Mouse (Mus musculus) layer of hippocampus, postnatal 10 days (tissue): ENCODE results near the gene Atp2b1. TPM values are rescaled to one million over a fixed set of nuclear protein-coding genes. Genes with fewer than 3 reads are reported as not detected.

Experiments
- DNase-seq, 2 experiments: peaks; one replicate each; pipeline ENCODE4 v3.0.0; 2021; ENCODE audit warnings: low spot score in 2 of 2
- total RNA-seq, 2 experiments: library from RNA; stranded (reverse); gene quantifications; 2 replicates each; pipeline ENCODE4 v1.2.3; 2021

Gene Atp2b1
- total RNA-seq, 2 experiments from 2014 or later: 1,022 to 1,059 TPM

DNA sequence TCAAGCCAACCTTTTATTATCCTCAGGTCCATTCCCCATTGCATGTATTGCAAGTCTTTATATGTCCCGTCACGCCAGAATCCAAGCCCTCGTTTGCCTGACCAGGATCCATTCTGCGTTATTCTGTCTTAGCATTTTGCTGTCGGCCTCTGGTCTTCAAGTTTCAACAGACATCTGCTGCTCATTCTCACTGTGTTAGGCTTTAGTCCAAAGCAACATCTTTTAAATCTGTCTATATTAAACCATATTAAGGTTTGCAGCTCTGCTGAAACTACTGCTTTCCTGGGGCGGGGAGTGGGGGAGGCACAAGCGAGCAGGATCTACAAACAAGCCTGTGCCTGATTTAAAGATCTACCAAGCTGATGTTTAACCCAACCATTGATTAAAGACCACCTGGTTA, 115.6 kb downstream of the Atp2b1 start:
- no peak for DNase-seq

DNA sequence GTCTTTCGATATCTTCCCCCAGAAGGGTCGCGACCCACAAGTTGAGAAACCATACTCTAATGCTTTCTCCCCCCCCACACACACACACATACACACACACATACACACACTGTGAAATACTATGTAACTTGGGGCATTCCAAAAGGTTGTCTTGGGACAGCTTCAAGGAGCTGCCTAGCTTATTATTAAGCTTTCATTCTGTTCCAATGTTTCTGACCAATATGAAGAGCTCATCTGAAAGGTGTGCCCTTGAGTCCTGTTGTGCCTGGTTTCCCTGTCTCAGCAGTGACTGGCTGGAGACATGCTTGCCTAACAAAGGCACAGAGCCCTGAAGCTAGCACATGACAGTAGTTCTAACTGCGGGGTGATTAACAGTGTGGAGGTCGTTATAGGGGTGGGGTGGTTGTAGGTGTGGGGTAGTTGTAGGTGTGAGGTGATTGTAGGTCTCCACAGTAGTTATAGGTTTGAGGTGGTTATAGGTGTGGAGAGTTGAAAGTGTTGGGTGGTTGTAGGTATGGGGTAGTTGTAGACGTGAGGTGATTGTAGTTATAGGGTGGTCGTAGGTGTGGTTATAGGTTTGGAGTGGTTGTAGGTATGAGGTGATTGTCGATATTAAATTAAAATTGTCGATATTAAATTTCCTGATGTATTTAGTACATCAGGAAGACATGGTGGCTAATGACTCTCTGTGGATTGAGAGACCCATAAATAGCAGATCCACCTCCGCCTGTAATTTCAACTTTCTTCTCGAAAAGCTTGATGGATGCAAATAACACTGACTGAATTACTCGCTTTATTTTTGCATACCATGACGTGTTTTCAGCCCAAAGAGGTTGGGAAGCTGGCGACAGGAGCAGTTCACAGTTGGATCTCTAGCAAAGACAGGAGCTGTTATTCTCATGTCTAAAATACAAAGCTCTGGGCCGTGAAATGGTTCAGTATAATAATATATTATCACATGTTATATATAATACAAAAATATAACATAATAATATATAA, 119.9 kb downstream of the Atp2b1 start:
- DNase-seq: no peak

DNA sequence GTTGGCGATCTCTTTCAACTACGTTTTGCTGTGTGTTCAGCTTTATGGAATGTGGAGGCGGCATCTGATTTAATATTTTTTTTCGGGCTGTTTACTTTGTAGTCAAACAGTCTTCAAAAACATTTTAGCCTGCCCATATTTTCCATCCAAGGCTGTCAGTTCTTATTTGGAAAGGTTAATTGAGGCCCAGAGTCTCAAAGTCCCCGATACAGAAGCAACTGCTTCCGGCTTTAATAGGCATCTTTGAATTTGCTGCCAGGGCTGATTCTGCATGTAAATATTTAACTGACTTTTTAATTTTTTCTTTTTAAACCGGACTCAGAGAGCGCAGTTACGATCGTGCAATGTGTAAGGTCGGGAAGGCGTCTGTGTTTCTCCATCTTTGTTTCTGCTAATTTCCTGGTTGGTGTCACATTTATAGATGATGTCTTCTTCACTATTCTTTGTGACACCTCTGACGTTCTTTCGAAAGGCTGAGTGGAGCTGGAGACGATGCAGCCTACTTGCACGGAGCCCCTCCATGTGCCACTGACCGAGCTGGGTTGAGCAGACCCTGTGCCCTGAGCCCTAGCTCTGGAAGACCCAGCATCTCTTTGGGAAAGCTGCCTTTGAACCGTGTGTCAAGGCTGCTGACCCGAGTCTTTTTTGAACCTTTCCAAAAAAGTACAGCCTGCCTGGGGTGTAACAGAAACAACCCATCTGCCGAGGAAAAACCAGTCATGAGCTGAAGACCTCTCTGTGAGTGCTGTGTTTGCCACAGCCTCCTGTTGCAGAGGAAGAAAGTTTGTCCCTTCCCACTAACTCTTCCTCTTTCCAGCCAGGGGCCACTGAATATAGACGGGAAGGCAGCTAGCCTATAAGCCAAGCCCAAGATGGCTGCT, 123.2 kb downstream of the Atp2b1 start:
- DNase-seq: no peak

DNA sequence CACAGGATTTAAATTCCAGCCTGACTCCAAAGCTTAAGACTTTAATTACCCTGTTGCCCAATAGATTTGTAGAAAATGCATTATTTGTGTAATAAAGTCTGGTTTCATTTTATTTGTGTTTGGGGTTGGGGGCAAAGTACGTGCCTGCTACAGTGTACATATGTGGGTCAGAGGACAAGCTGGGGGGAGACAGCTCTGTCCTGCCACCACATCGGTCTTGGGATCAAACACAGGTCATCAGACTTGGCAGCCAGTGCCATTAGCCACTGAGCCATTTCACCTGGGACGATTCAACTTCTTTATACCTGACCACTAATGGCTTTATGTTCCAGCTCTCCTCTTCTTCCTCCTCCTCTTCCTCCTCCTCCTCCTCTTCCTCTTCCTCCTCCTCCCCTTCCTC, 124.7 kb downstream of the Atp2b1 start:
- DNase-seq: no peak

DNA sequence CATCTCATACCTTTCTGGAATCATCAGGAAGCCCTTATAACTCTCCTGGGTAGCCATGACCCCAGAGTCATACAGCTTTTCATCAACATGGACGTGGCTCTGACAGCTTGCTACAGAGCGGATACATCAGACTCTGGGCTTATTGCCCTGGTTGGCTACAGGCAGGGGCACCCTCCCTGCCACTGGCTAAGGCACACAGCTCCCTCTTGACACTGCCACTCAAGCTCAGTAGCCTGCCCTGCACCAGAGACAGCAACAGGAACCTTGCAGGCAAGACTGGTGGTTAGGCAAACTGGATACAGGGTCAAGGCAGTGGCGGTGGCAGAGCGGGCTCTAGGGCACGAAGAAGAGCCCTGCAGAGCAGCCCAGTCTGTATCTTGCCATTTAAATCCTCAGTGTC, 126.0 kb downstream of the Atp2b1 start:
- no peak for DNase-seq

DNA sequence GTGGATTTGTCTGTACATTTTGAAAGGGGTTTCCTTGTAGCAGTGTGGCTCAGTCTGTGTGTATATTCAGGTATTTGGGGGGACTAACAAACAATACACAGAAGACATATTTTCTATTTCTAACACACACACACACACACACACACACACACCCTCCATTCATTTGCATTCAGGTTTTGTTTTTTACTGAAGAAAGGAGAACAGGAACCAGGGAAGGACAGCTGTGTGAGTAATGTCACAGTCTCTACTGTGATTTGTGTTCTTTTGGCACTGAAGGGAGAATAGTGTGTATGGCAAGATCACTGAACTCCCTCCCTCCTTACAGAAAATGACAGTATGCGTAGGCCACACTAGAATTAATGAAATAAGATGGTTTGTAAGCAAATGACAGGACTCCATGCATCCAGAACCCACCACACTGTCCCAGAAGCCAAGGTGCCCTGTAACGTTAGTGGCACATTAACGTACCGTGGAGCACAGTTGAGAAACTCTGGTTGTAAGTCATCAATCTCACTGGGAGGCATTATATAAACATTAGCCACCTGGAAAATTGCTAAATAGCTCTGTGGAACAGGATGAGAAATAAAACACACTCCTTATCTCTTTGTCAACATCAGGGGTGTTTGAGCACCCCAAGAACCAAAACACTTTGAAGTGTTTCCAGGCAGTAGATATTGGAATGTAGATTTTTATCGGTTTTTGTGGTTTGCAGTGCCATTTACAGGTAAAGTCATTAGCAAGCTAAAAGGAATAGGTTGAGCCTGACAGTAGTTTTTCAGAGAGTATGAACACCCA, 132.7 kb downstream of the Atp2b1 start:
- DNase-seq: no peak

DNA sequence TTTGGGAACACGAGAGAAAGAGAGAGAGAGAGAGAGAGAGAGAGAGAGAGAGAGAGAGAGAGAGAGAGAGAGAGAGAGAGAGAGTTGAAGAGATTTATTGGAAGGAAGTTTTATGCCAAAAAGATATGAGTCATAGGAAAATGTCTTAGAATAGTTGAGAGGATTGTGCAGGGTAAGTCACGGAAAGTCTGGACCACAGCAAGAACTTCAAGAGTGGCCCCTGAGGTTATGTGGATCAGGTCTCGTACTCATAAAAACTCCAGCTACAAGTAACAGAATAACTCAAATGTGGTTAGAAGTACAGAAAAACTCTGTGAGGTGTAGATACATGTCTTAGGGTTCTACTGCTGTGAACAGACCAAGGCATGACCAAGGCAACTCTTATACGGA, 133.3 kb downstream of the Atp2b1 start:
- DNase-seq: no peak

DNA sequence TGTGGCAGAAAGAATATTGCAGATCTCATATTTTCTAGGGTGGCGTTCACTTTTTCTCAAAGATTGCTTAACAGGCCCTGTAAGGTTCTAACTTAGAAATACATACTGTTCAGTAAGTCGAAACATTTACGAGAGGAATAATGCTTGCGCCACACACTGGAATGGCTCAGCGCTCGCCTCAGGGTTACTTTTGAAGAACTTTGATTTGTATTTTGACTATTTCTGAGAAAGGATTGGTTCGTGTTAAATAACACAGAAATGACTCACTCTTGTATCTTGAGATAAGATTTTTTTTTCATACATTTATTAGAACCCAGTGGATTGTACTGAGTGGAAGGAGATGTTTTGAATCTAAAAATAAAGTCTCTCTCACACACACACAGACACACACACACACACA, 135.9 kb downstream of the Atp2b1 start:
- DNase-seq: no peak

DNA sequence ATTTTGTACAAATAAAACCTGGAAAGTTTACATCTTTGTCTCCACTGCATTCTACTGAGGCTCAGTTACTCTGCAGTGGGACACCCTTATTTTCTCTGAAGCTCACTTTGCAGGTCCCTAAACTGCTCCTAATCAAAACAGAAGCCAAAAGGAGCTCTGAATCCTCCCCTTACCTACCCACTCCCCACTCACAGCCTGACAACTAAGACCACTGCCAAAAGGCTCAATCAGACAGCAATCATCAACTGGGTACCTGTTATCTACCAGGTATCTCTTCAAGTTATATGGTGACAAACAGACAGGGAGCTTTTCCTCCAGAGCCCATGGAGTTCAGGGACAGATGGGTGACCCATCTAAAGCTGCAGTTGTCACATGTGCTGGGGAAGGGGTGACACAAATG, 138.9 kb downstream of the Atp2b1 start:
- DNase-seq: no peak

DNA sequence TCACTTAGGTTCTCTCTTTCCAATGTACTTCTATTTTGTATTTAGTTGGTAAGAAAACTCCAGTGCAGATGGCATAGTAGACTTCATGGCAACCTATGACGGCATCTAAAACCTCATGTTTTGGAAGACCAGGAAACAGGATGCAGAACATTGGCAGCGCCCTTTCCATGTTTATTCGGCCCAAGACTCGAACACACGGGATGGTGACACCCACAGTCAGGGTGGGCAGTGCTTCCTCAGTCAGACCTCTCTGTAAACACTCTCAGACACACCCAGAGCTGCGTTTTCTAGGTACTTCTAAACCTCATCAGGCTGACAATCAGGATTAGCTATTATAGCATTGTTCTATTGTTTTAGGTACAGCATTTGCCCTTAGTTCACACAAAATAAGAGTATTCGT, 146.4 kb downstream of the Atp2b1 start:
- DNase-seq: no peak

DNA sequence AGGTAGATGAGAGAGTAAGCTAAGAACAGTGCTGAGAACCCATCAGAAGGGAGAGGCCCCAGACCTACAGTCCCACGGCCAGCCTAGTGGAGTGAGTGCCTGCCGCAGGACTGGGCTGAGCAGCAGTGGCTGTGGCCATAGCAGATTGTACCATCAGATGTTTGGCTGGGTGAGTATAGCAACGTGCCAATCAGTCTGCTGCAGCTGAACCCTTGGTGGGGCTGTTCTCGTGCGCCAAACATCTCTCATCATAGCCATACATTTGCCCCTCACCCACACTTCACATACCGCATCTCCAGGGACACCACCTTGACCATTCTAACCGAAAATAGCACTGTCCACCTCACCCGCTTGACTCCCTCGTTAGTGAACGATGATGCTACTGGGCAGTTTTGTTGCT, 147.2 kb downstream of the Atp2b1 start:
- DNase-seq: no peak

DNA sequence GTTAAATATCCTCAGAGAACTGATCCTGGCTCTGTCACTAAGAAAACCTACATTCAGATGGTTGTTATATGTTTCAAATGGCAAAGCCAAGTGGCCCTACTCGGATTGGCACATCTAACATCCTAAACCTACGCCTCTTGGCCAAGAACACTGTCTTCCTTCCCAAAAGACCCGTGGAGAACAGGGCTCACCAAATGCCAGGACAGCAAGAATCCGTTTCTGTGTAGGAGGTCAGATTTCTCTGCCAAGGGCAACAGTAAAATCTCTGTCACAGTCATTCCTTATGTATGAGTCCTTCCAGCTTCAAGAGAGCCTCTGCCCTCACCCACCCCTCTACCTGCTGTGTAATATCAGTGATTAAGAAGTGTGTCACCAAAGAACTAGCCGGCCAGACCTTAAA, 148.3 kb downstream of the Atp2b1 start:
- DNase-seq: no peak

Other genes with a start within 250 kb of the Atp2b1 start
- 10 to 100 TPM in 1 of 2 experiments, 1 to 10 TPM in 1; 9.3 to 10.1 TPM for gene Poc1b, start 192.6 kb downstream of the Atp2b1 start, total RNA-seq
- gene Galnt4, start 193.8 kb downstream of the Atp2b1 start, total RNA-seq: 1 to 10 TPM; 5.2 to 5.5 TPM
- gene Phxr2, start 211.9 kb downstream of the Atp2b1 start, total RNA-seq: not detected